Mouse (Mus musculus) frontal cortex, postnatal 14 days (tissue): ENCODE data around the gene Gm29276.
"Not testable (repeated sequence)": the region's sequence is repeated elsewhere in the genome, so short reads cannot be mapped to it uniquely, and the experiment has no call there.

ENCODE experiments used
- DNase-seq, 2 experiments: peaks; one replicate each; pipeline ENCODE4 v3.0.0; 2022; ENCODE audit warnings: low spot score in 2 of 2

Gm29276 gene

GRCm38 (mm10) chrY:42582150-42582549, at the start of gene Gm29276:
Gene Gm29276, minus strand, starts transcription at chrY:42582250.
- DNase-seq = not testable (repeated sequence)
